Mouse (Mus musculus): ENCODE data around the gene Bloc1s4. TPM values are rescaled to one million over a fixed set of nuclear protein-coding genes. Genes with fewer than 3 reads are reported as not detected.

Gene Bloc1s4
- polyA plus RNA-seq, 1 experiment from 2014 or later, result 25.5 TPM

GRCm38 (mm10) chr5:36705390-36705789, 43.1 kb downstream of the Bloc1s4 start:
- H3K4me3 ChIP-seq, result no peak overlapping the region
- no peak overlapping the region for H3K27ac ChIP-seq
- H3K9me3 ChIP-seq (replicated peaks), result no peaks in the 10 kb centered on the region
- WGBS, result 90% methylated on average over 5 of the region's 5 CpGs
- no peaks in the 10 kb centered on the region for H3K27me3 ChIP-seq (ENCODE audit: low read depth, poor library complexity, severe bottlenecking)
- H3K4me1 ChIP-seq, result no peaks in the 10 kb centered on the region
- H3K36me3 ChIP-seq, result no peaks in the 10 kb centered on the region
- no peak for DNase-seq (ENCODE audit: low spot score)

GRCm38 (mm10) chr5:36704684-36705083, 43.8 kb downstream of the Bloc1s4 start:
- Histone ChIP-seq H3K4me1 (no peaks in the 10 kb centered on the region), H3K27ac (no peak overlapping the region), H3K27me3 (ENCODE audit: low read depth, poor library complexity, severe bottlenecking) (no peaks in the 10 kb centered on the region; the same call in 1 of the 2 replicates), H3K9me3 (replicated peaks) (no peaks in the 10 kb centered on the region), H3K36me3 (no peaks in the 10 kb centered on the region), H3K4me3 (no peak overlapping the region)
- 84% methylated on average over 6 of the region's 6 CpGs for WGBS
- no peak for DNase-seq (ENCODE audit: low spot score)

GRCm38 (mm10) chr5:36700939-36701620, 47.4 kb downstream of the Bloc1s4 start:
- H3K4me1 ChIP-seq, result peaks cover 6% of the 10 kb centered on the region
- no peak overlapping the region for H3K4me3 ChIP-seq
- H3K27ac ChIP-seq, result no peak overlapping the region
- no peaks in the 10 kb centered on the region; the same call in 1 of the 2 replicates for H3K27me3 ChIP-seq (ENCODE audit: low read depth, poor library complexity, severe bottlenecking)
- no peaks in the 10 kb centered on the region for H3K36me3 ChIP-seq
- 80% methylated on average over 6 of the region's 6 CpGs for WGBS
- DNase-seq (ENCODE audit: low spot score), result no peak
- H3K9me3 ChIP-seq (replicated peaks), result no peaks in the 10 kb centered on the region

GRCm38 (mm10) chr5:36698689-36699088, 49.8 kb downstream of the Bloc1s4 start:
- H3K27me3 ChIP-seq (ENCODE audit: low read depth, poor library complexity, severe bottlenecking), result no peaks in the 10 kb centered on the region; the same call in 1 of the 2 replicates
- H3K4me3 ChIP-seq, result no peak overlapping the region
- no peaks in the 10 kb centered on the region for H3K9me3 ChIP-seq (replicated peaks)
- WGBS, result 86% methylated on average over 5 of the region's 5 CpGs
- no peaks in the 10 kb centered on the region for H3K36me3 ChIP-seq
- DNase-seq (ENCODE audit: low spot score), result no peak
- peaks cover 19% of the 10 kb centered on the region for H3K4me1 ChIP-seq
- no peak overlapping the region for H3K27ac ChIP-seq

- 80% methylated on average over 7 of the region's 7 CpGs for WGBS
- Histone ChIP-seq H3K4me3 (no peak overlapping the region), H3K36me3 (0 out of 2 replicates have a peak, but pooled peaks cover 2% of the 10 kb centered on the region), H3K4me1 (peaks cover 24% of the 10 kb centered on the region), H3K9me3 (replicated peaks) (no peaks in the 10 kb centered on the region), H3K27ac (no peak overlapping the region), H3K27me3 (ENCODE audit: low read depth, poor library complexity, severe bottlenecking) (no peaks in the 10 kb centered on the region; the same call in 1 of the 2 replicates)
- no peak for DNase-seq (ENCODE audit: low spot score)
Measured at GRCm38 (mm10) chr5:36698067-36698670, 50.3 kb downstream of the Bloc1s4 start.

Other genes starting within 250 kb of the Bloc1s4 start
- 32.0 and 38.2 TPM in 2 replicates for gene Tbc1d14, start 155.4 kb downstream of the Bloc1s4 start, polyA plus RNA-seq (2016; fragmentation: Nextera tagmentation; extraction: Ambion mirVana)
- gene D5Ertd579e, start 52.6 kb downstream of the Bloc1s4 start, polyA plus RNA-seq (2016; fragmentation: Nextera tagmentation; extraction: Ambion mirVana), result 22.5 and 25.1 TPM in 2 replicates
- 517 and 533 TPM in 2 replicates for gene Mrfap1, start 48.1 kb upstream of the Bloc1s4 start, polyA plus RNA-seq (2016; fragmentation: Nextera tagmentation; extraction: Ambion mirVana)
- 6.2 and 7.6 TPM in 2 replicates for gene Man2b2, start 82.0 kb upstream of the Bloc1s4 start, polyA plus RNA-seq (2016; fragmentation: Nextera tagmentation; extraction: Ambion mirVana)
- 0.23 and 1.0 TPM in 2 replicates for gene Ppp2r2c, start 119.9 kb upstream of the Bloc1s4 start, polyA plus RNA-seq (2016; fragmentation: Nextera tagmentation; extraction: Ambion mirVana)
- gene Wfs1, start 240.6 kb upstream of the Bloc1s4 start, polyA plus RNA-seq (2016; fragmentation: Nextera tagmentation; extraction: Ambion mirVana), result 6.1 and 6.7 TPM in 2 replicates